Comparison of ENCODE assay signal across 25 mouse cellular contexts in genomic region chr4:48746237-48746636, GRCm38 (mm10).
DNase-seq lines count a peak whose midpoint lies in the region; ATAC-seq and TF ChIP-seq lines count a peak whose summit lies in the region.
"Had no signal": no experiment of that assay in that cellular context is flagged by ENCODE, and none has a peak within 500 bp of the region (broad histone marks: within the 10 kb centered on the region; RNA-seq: fewer than 3 reads in every experiment).

No protein-coding gene starts in this region.

- no peaks in the 10 kb centered on the region for H3K4me1 ChIP-seq in kidney, postnatal 0 days (replicated peaks; ENCODE audit: insufficient read depth, low read length)
- peaks cover 4% of the 10 kb centered on the region; the same call in 1 of the 2 replicates for H3K4me1 ChIP-seq in lung, postnatal 0 days (ENCODE audit: insufficient read depth, low read depth, low read length)
- H3K4me1 ChIP-seq in forebrain, embryonic 13.5 days, result 0 out of 2 replicates have a peak, but pooled peaks cover 5% of the 10 kb centered on the region
- H3K4me1 ChIP-seq: forebrain, embryonic 10.5 days had no signal

- TF ChIP-seq EP300 in lung, postnatal 0 days (IDR thresholded peaks at IDR 0.05), result no peak

- H3K4me3 ChIP-seq in kidney, postnatal 0 days (replicated peaks; ENCODE audit: low read depth, low read length), result no peak overlapping the region
- no peak overlapping the region for H3K4me3 ChIP-seq in lung, postnatal 0 days (ENCODE audit: low read depth, low read length)
- H3K4me3 ChIP-seq in forebrain, embryonic 13.5 days, result no peak overlapping the region
- H3K4me3 ChIP-seq: forebrain, embryonic 10.5 days; gastrocnemius, adult 2 months; heart, embryonic 12.5 days; heart, embryonic 15.5 days had no signal

- H3K4me2 ChIP-seq in kidney, postnatal 0 days (ENCODE audit: low read length), result no peak overlapping the region
- no peak overlapping the region for H3K4me2 ChIP-seq in lung, postnatal 0 days (replicated peaks; ENCODE audit: low read depth, low read length)
- H3K4me2 ChIP-seq in forebrain, embryonic 13.5 days, result no peak overlapping the region
- H3K4me2 ChIP-seq: heart, embryonic 12.5 days; heart, embryonic 15.5 days; hindbrain, embryonic 14.5 days had no signal

- no peak for ATAC-seq in kidney, postnatal 0 days (replicated peaks; ENCODE audit: low FRiP score, low read depth)
- peak; percentile 86 for ATAC-seq in lung, postnatal 0 days
- no peak for ATAC-seq in megakaryocyte, adult 5-6 weeks (ENCODE audit: poor library complexity, severe bottlenecking)
- ATAC-seq in forebrain, embryonic 13.5 days, result no peak
- ATAC-seq: forebrain, embryonic 14.5 days; forebrain, postnatal 0 days; Patski had no signal

- H3K27ac ChIP-seq in kidney, postnatal 0 days, result no peak overlapping the region
- H3K27ac ChIP-seq in lung, postnatal 0 days (ENCODE audit: low read length), result no peak overlapping the region
- H3K27ac ChIP-seq in forebrain, embryonic 13.5 days, result no peak overlapping the region
- H3K27ac ChIP-seq: forebrain, embryonic 10.5 days; gastrocnemius, adult 2 months; heart, embryonic 15.5 days; hindbrain, embryonic 14.5 days had no signal

- no peaks in the 10 kb centered on the region for H3K9me3 ChIP-seq in kidney, postnatal 0 days (replicated peaks; ENCODE audit: low read length)
- no peaks in the 10 kb centered on the region for H3K9me3 ChIP-seq in lung, postnatal 0 days (ENCODE audit: low read length)
- H3K9me3 ChIP-seq in forebrain, embryonic 13.5 days (replicated peaks), result no peaks in the 10 kb centered on the region
- H3K9me3 ChIP-seq: forebrain, embryonic 10.5 days; heart, embryonic 15.5 days had no signal

- H3K36me3 ChIP-seq in kidney, postnatal 0 days (ENCODE audit: insufficient read depth, low read length), result no peaks in the 10 kb centered on the region
- H3K36me3 ChIP-seq in lung, postnatal 0 days (ENCODE audit: insufficient read depth, low read length), result no peaks in the 10 kb centered on the region
- H3K36me3 ChIP-seq in forebrain, embryonic 13.5 days (ENCODE audit: poor library complexity, severe bottlenecking), result no peaks in the 10 kb centered on the region
- H3K36me3 ChIP-seq: forebrain, embryonic 10.5 days; heart, embryonic 12.5 days; heart, embryonic 15.5 days had no signal

- no peaks in the 10 kb centered on the region for H3K27me3 ChIP-seq in kidney, postnatal 0 days (ENCODE audit: insufficient read depth, low read length)
- no peaks in the 10 kb centered on the region for H3K27me3 ChIP-seq in lung, postnatal 0 days (replicated peaks; ENCODE audit: insufficient read depth, low read length)
- no peaks in the 10 kb centered on the region for H3K27me3 ChIP-seq in forebrain, embryonic 13.5 days
- H3K27me3 ChIP-seq: heart, embryonic 12.5 days; heart, embryonic 15.5 days; Patski had no signal

- DNase-seq in heart, adult 11 months, result peak; percentile 24
- DNase-seq in heart, postnatal 14 days, result no peak
- peak; percentile 43 for DNase-seq in kidney, postnatal 0 days (ENCODE audit: low spot score)
- DNase-seq in kidney, adult 11 months, result no peak
- peak; percentile 80 for DNase-seq in lung, postnatal 0 days (ENCODE audit: low spot score)
- DNase-seq in lung, postnatal 25 days (ENCODE audit: low spot score), result peak; percentile 35
- DNase-seq: adrenal gland, postnatal 10 days; adrenal gland, postnatal 36 days; cerebellum, adult 18-20 months; cerebellum, adult 9-10 months; cerebellum, postnatal 14 days; forebrain, postnatal 0 days; gastrocnemius, adult 2 months; gastrocnemius, postnatal 14 days; heart, adult 18-20 months; heart, postnatal 10 days; heart, postnatal 4 days had no signal

- no peak for TF ChIP-seq CTCF in kidney, postnatal 0 days (IDR thresholded peaks at IDR 0.05; ENCODE audit: low read depth)
- TF ChIP-seq CTCF in lung, postnatal 0 days (IDR thresholded peaks at IDR 0.05), result no peak

- H3K9ac ChIP-seq in kidney, postnatal 0 days (ENCODE audit: low read depth, low read length), result no peak overlapping the region
- H3K9ac ChIP-seq in lung, postnatal 0 days (replicated peaks; ENCODE audit: low read depth), result no peak overlapping the region
- H3K9ac ChIP-seq in forebrain, embryonic 13.5 days, result no peak overlapping the region
- H3K9ac ChIP-seq: forebrain, postnatal 0 days; heart, embryonic 12.5 days; heart, embryonic 15.5 days; hindbrain, embryonic 14.5 days had no signal

- intact Hi-C loops in heart, postnatal 14 days (cut with DNase I), result no loop called here

- WGBS in kidney, postnatal 0 days, result 52% methylated on average over 3 of the region's 3 CpGs
- WGBS in lung, postnatal 0 days, result 35% methylated on average over 3 of the region's 3 CpGs
- WGBS in forebrain, embryonic 13.5 days, result 83% methylated on average over 3 of the region's 3 CpGs

Comparison
In these comparisons a context has a peak if more than half of its experiments do, and no peak if none do; other contexts are left out.
1. DNase-seq: peak in heart, adult 11 months (single experiment), kidney, postnatal 0 days (single experiment), lung, postnatal 0 days (single experiment) and lung, postnatal 25 days (single experiment); none in heart, postnatal 14 days (0 of 2) and kidney, adult 11 months (single experiment).